Mouse (Mus musculus) heart, postnatal 0 days (tissue): ENCODE results near the gene Psmb1.

Experiments
- CTCF ChIP-seq: IDR thresholded peaks from 2 replicates; pipeline ENCODE4 v1.5.1; 2016; ENCODE audit warnings: antibody characterized with exemption, control low read depth, low read depth
- EP300 ChIP-seq: IDR thresholded peaks from 2 replicates; pipeline ENCODE4 v1.6.1; 2016; ENCODE audit warnings: antibody characterized with exemption, low read depth

DNA sequence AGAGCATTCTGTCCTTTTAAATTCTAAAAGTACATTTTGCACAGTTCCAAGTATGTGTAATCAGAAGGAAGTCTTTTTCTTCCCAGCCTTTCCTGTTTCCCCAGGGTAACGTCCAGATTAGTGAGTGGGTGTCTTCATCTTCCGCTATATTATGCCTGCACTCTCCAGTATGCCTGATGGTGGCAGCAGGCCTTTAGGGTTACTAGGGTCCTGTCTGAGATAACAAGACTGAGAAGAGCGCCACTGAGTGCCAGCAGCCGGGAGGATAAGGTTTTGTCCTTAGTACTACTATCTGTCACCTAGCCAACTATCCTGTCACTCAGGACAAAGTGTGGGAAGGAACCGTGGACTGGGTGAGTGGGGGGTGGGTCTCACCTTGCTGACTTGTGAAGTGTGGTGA, 18.2 kb upstream of the Psmb1 start:
- TF ChIP-seq CTCF (peak; percentile 24; the same call in 1 of the 2 replicates), EP300 (no peak)
